Mouse (Mus musculus) embryonic stem cell, embryonic (primary cell): ENCODE data around the gene Parp16.

Experiments
- CTCF ChIA-PET, 4 experiments: fragments of 300-600 bp in 2 of 4; fragments of 350-600 bp in 2 of 4; sonication (Branson Sonifier 250); formaldehyde crosslinking; loops; one replicate each; lab custom pipeline; 2022; ENCODE audit warnings: inconsistent platforms in 2 of 4; lab: Charles Lee
- POLR2A ChIA-PET, 4 experiments: fragments of 300-600 bp in 2 of 4; fragments of 350-600 bp in 2 of 4; sonication (Branson Sonifier 250); formaldehyde crosslinking; loops; one replicate each; lab custom pipeline; 2022; ENCODE audit warnings: antibody characterized with exemption in 4 of 4, inconsistent platforms in 1 of 4; lab: Charles Lee

Parp16 gene

GRCm38 (mm10) chr9:65195053-65195452 lies at the start of gene Parp16:
Parp16 (plus strand) TSS chr9:65195353.
- POLR2A ChIA-PET, result interaction anchor here (1.0 to 10.5 kb wide), 56 partner anchors 10 to 457 kb away, joined by 3 to 251 read pairs (median 16); partner anchors contain the start of genes Igdcc3 (in 2 of the 4), Rab11a (in 2 of the 4), Hacd3 (in 1 of the 4) and Mtfmt (in 1 of the 4)
- CTCF ChIA-PET, result interaction anchor here in 3 of 4 experiments (0.6 to 1.1 kb wide), 3 partner anchors 27 to 67 kb away, joined by 3 to 5 read pairs (median 4); no protein-coding TSS in a partner anchor

GRCm38 (mm10) chr9:65146001-65146400 lies 49.2 kb upstream of the Parp16 start:
- ChIA-PET CTCF (no interaction called here), POLR2A (interaction anchor here in 1 of 4 experiments (0.9 kb wide), 1 partner anchor 18 kb away, joined by 3 read pairs; no protein-coding TSS in a partner anchor)

GRCm38 (mm10) chr9:65148507-65148906 lies 46.6 kb upstream of the Parp16 start:
- CTCF ChIA-PET, result interaction anchor here in 1 of 4 experiments (1.4 kb wide), 1 partner anchor 16 kb away, joined by 5 read pairs; no protein-coding TSS in a partner anchor
- POLR2A ChIA-PET, result interaction anchor here in 2 of 4 experiments (0.5 to 2.2 kb wide), 6 partner anchors 8 to 760 kb away, joined by 3 to 12 read pairs (median 4); partner anchors contain the start of genes Csnk1g1 (in 1 of the 2) and Trip4 (in 1 of the 2)

- CTCF ChIA-PET, result interaction anchor here (0.5 to 3.2 kb wide), 8 partner anchors 11 to 29 kb away, joined by 3 to 11 read pairs (median 5); no protein-coding TSS in a partner anchor
- POLR2A ChIA-PET, result interaction anchor here (0.5 to 3.4 kb wide), 17 partner anchors 11 to 380 kb away, joined by 3 to 15 read pairs (median 4); no protein-coding TSS in a partner anchor
These were observed 42.3 kb upstream of the Parp16 start for GRCm38 (mm10) chr9:65152711-65153330.

GRCm38 (mm10) chr9:65153331-65153711 lies 41.8 kb upstream of the Parp16 start:
- POLR2A ChIA-PET, result interaction anchor here (0.5 to 3.4 kb wide), 18 partner anchors 11 to 379 kb away, joined by 3 to 15 read pairs (median 4); no protein-coding TSS in a partner anchor
- CTCF ChIA-PET, result interaction anchor here in 3 of 4 experiments (0.8 to 3.2 kb wide), 6 partner anchors 11 to 29 kb away, joined by 3 to 11 read pairs (median 6); no protein-coding TSS in a partner anchor

GRCm38 (mm10) chr9:65154692-65155455 lies 40.3 kb upstream of the Parp16 start:
- CTCF ChIA-PET, result interaction anchor here in 3 of 4 experiments (0.6 to 3.2 kb wide), 4 partner anchors 9 to 1642 kb away, joined by 3 to 11 read pairs (median 7); partner anchors contain the start of gene Gm10647 (in 1 of the 3)
- POLR2A ChIA-PET, result interaction anchor here in 1 of 4 experiments (0.6 to 1.0 kb wide), 3 partner anchors 9 to 148 kb away, joined by 3 read pairs; no protein-coding TSS in a partner anchor

GRCm38 (mm10) chr9:65156604-65157003 lies 38.5 kb upstream of the Parp16 start:
- ChIA-PET POLR2A (interaction anchor here in 3 of 4 experiments (0.7 to 1.5 kb wide), 10 partner anchors 9 to 40 kb away, joined by 3 to 7 read pairs (median 3); no protein-coding TSS in a partner anchor), CTCF (interaction anchor here in 1 of 4 experiments (1.0 kb wide), 1 partner anchor 29 kb away, joined by 5 read pairs; no protein-coding TSS in a partner anchor)

- POLR2A ChIA-PET, result interaction anchor here in 1 of 4 experiments (1.0 kb wide), 1 partner anchor 420 kb away, joined by 4 read pairs; the partner anchor contains the start of gene Rab11a
- CTCF ChIA-PET, result no interaction called here
These were observed 37.5 kb upstream of the Parp16 start for GRCm38 (mm10) chr9:65157631-65158030.

- CTCF ChIA-PET, result interaction anchor here in 3 of 4 experiments (0.5 to 3.9 kb wide), 7 partner anchors 18 to 152 kb away, joined by 3 to 13 read pairs (median 4); no protein-coding TSS in a partner anchor
- POLR2A ChIA-PET, result interaction anchor here (0.6 to 3.4 kb wide), 17 partner anchors 11 to 257 kb away, joined by 3 to 24 read pairs (median 3); no protein-coding TSS in a partner anchor
These were observed 34.0 kb upstream of the Parp16 start for GRCm38 (mm10) chr9:65161188-65161587.

- CTCF ChIA-PET, result interaction anchor here in 2 of 4 experiments (1.0 to 3.9 kb wide), 6 partner anchors 17 to 38 kb away, joined by 3 to 13 read pairs (median 4); no protein-coding TSS in a partner anchor
These were observed 33.3 kb upstream of the Parp16 start for GRCm38 (mm10) chr9:65161881-65162280.

GRCm38 (mm10) chr9:65162711-65163639 lies 32.2 kb upstream of the Parp16 start:
- ChIA-PET POLR2A (interaction anchor here (0.6 to 9.1 kb wide), 17 partner anchors 8 to 155 kb away, joined by 3 to 123 read pairs (median 5); partner anchors contain the start of gene Parp16 (in 2 of the 4)), CTCF (interaction anchor here in 3 of 4 experiments (0.6 to 7.5 kb wide), 7 partner anchors 10 to 35 kb away, joined by 3 to 81 read pairs (median 7); no protein-coding TSS in a partner anchor)

More at GRCm38 (mm10) chr9:65161881-65162280, 33.3 kb upstream of the Parp16 start:
- POLR2A ChIA-PET, result interaction anchor here (0.6 to 3.4 kb wide), 10 partner anchors 10 to 257 kb away, joined by 3 to 24 read pairs (median 4); no protein-coding TSS in a partner anchor

GRCm38 (mm10) chr9:65164870-65165269 lies 30.3 kb upstream of the Parp16 start:
- CTCF ChIA-PET, result interaction anchor here (0.5 to 7.5 kb wide), 42 partner anchors 11 to 1077 kb away, joined by 3 to 81 read pairs (median 5); partner anchors contain the start of gene Igdcc3 (in 1 of the 4)
- POLR2A ChIA-PET, result interaction anchor here (0.6 to 9.1 kb wide), 24 partner anchors 11 to 200 kb away, joined by 3 to 123 read pairs (median 4); partner anchors contain the start of genes Parp16 (in 2 of the 4) and Igdcc3 (in 1 of the 4)

GRCm38 (mm10) chr9:65166386-65166785 lies 28.8 kb upstream of the Parp16 start:
- CTCF ChIA-PET, result interaction anchor here in 3 of 4 experiments (0.6 to 7.5 kb wide), 10 partner anchors 18 to 135 kb away, joined by 3 to 81 read pairs (median 6); no protein-coding TSS in a partner anchor
- POLR2A ChIA-PET, result interaction anchor here in 3 of 4 experiments (0.9 to 9.1 kb wide), 11 partner anchors 12 to 144 kb away, joined by 3 to 123 read pairs (median 5); partner anchors contain the start of gene Parp16 (in 1 of the 3)

GRCm38 (mm10) chr9:65168534-65168933 lies 26.6 kb upstream of the Parp16 start:
- ChIA-PET POLR2A (interaction anchor here (0.6 to 9.1 kb wide), 32 partner anchors 10 to 169 kb away, joined by 3 to 123 read pairs (median 6); partner anchors contain the start of genes Igdcc3 (in 2 of the 4) and Parp16 (in 2 of the 4)), CTCF (interaction anchor here (0.6 to 7.5 kb wide), 30 partner anchors 9 to 496 kb away, joined by 3 to 81 read pairs (median 5); no protein-coding TSS in a partner anchor)

GRCm38 (mm10) chr9:65168952-65169351 lies 26.2 kb upstream of the Parp16 start:
- ChIA-PET POLR2A (interaction anchor here (0.6 to 9.1 kb wide), 22 partner anchors 9 to 152 kb away, joined by 3 to 123 read pairs (median 7); partner anchors contain the start of genes Igdcc3 (in 2 of the 4) and Parp16 (in 2 of the 4)), CTCF (interaction anchor here (0.6 to 7.5 kb wide), 23 partner anchors 8 to 161 kb away, joined by 3 to 81 read pairs (median 4); no protein-coding TSS in a partner anchor)
